Mouse (Mus musculus) B cell, adult 2 months (primary cell): ENCODE data around the gene Tnfrsf14.

Source experiments
- DNase-seq, 2 experiments: peaks; one replicate each; pipeline ENCODE4 v3.0.0; 2022

Tnfrsf14 gene

GRCm38 (mm10) chr4:154914252-154914651 lies 14.1 kb downstream of the Tnfrsf14 start:
- DNase-seq: no peak

GRCm38 (mm10) chr4:154913845-154914244 lies 14.5 kb downstream of the Tnfrsf14 start:
- DNase-seq: no peak

GRCm38 (mm10) chr4:154911644-154912043 lies 16.7 kb downstream of the Tnfrsf14 start:
- no peak for DNase-seq

- DNase-seq: no peak
Measured at GRCm38 (mm10) chr4:154910606-154911522, 17.5 kb downstream of the Tnfrsf14 start.

DNA sequence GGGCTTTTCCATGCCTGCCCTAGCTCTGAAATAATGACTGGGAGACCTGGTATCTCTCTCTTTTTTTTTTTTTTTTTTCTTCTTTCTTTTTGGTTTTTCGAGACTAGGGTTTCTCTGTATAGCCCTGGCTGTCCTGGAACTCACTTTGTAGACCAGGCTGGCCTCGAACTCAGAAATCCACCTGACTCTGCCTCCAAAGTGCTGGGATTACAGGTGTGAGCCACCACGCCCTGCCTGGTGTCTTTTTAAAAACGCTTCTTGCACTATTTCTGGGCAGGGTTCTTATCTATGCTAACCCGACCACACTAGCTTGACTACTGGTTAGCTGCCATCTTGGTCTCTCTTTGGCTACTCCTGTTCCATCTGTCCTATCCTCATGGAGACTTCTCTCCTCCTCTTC lies 19.9 kb downstream of the Tnfrsf14 start:
- DNase-seq: no peak

DNA sequence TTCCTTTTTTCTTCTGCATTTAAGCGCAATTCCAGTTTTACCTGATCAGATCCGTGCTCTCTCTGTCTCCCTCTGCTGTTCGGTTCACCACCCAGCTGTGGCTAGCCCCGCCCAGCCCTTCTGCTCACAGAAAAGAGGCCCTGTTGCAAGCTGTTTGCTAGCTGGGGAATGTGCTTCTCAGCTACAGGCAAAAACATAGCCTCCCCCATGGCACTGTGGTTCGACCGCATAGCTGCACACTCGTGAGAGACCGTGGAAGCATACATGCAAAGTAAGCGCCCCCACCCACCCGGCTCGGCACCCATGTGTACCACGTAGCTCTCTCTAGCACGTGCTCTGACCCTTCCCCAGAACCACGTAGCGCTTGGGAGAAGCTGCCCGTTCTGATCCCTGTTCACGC lies 20.5 kb downstream of the Tnfrsf14 start:
- DNase-seq: peak; percentile 69 to 72

DNA sequence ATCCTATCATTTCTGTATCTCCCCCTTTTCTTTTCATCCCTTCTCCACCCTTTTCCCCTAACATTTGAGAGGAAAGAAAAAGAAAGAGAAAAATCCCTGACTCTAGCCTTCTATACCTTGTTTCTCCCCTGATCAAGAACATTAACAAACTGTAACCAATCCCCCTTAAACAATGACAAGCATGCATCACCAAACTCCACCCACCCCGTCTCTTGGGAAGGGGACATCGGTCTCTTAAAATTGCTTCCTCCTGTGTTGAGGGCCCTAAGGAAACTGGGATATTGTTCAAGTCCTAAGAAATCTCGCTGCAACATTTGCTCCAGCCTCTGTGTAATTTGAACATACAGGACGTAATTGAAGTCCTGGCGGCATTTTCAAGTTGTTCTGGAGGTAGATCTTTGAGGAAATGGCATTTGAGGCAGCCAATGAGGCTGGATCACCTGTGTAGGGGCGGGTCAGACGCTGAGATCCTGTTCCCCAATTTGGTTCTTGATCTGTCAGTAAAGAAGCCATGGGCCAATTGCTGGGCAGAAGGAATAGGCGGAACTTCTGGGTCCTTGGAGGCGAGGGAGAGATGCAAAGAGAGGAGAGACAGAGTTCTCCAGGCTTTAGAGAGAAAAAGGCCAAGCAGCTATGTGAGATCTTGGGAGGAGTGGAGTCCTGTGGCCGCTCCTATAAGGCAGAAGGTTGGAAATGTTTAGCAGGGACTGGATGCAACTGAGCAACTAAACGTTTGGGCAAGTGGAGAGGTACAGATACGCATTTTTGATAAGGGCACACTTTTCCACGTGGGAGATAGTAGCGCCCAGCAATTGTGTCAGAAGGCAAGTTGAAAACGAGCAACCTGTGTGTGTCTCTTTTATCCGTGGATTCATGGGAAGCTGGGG lies 23.9 kb downstream of the Tnfrsf14 start:
- DNase-seq: peak; percentile 82 to 83

GRCm38 (mm10) chr4:154902371-154902770 lies 26.0 kb downstream of the Tnfrsf14 start:
- no peak for DNase-seq

DNA sequence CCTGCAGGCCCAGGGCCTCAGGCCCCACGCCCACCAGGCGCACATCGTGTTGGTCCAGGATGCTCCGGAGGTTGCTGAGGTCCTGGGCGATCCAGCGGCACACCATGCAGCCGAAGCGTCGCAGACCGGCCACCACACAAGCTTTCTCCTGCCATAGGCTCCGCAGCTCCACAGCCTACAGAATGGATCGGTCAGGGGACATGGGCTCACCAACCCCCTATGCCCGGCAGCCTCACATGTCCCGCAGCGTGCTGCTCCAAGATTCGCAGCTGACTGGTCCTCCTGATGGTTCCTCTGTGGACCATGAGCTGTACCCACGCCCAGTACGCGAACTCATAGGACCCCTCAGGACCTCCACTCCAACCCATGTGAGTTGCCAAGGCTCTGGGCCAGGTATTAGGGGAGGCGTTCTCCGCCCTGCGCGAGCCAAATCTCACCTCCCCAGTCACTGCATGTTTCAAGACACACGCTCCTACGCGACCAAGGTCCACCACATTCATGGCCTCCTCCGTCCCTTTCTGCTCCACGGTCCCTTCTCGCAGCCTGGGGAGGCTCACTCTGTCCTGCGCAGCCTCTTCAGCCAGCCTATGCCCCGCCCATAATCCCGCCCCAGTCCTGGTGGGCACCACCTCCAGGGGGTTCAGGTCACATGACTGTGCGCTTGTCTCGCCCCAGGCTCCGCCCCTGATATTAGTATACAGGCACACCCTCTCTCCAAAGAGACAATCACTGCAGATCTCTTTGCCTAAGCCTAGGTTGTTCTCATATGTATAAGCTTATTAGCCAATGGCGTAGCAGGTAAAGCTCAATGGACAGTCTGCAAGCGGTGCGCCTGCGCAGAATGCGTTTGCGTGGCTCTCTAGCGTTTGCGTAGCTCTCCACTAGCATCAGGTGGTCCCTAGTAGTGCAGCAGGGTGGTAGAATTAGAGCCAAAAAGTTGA lies 29.6 kb downstream of the Tnfrsf14 start, which contains the start of gene Fam213b:
Gene Fam213b, minus strand, starts transcription at position 630 of the 941 bp plus-strand sequence.
- peak; percentile 81 to 85 for DNase-seq

GRCm38 (mm10) chr4:154897676-154898465 lies 30.5 kb downstream of the Tnfrsf14 start:
- no peak for DNase-seq

- DNase-seq: no peak
Measured at GRCm38 (mm10) chr4:154895549-154895948, 32.8 kb downstream of the Tnfrsf14 start.

DNA sequence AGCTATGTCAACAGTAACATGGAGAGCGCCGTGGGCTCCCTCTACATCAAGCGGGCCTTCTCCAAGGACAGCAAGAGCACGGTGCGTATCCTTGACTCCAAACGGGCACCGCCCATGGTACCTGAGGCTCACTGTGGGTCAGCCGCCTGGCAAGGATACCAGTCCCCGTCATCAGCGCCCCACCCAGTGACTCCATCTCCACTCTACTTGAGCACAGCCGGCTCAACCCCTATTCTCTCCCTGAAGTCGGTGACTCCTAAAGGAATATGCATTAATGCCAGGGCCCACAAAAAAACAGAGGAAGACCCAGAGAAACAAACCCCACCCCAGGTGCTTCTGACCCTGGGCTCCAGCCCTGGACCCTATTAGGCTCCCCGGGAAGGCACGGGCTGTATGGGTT lies 37.5 kb downstream of the Tnfrsf14 start:
- DNase-seq: no peak

GRCm38 (mm10) chr4:154887593-154888250 lies 40.6 kb downstream of the Tnfrsf14 start:
- no peak for DNase-seq

- no peak for DNase-seq
Measured at GRCm38 (mm10) chr4:154886876-154887592, 41.3 kb downstream of the Tnfrsf14 start.

GRCm38 (mm10) chr4:154885416-154885815 lies 42.9 kb downstream of the Tnfrsf14 start:
- no peak for DNase-seq

GRCm38 (mm10) chr4:154882014-154882659 lies 46.2 kb downstream of the Tnfrsf14 start:
- DNase-seq: no peak

GRCm38 (mm10) chr4:154880730-154881129 lies 47.6 kb downstream of the Tnfrsf14 start:
- no peak for DNase-seq

DNA sequence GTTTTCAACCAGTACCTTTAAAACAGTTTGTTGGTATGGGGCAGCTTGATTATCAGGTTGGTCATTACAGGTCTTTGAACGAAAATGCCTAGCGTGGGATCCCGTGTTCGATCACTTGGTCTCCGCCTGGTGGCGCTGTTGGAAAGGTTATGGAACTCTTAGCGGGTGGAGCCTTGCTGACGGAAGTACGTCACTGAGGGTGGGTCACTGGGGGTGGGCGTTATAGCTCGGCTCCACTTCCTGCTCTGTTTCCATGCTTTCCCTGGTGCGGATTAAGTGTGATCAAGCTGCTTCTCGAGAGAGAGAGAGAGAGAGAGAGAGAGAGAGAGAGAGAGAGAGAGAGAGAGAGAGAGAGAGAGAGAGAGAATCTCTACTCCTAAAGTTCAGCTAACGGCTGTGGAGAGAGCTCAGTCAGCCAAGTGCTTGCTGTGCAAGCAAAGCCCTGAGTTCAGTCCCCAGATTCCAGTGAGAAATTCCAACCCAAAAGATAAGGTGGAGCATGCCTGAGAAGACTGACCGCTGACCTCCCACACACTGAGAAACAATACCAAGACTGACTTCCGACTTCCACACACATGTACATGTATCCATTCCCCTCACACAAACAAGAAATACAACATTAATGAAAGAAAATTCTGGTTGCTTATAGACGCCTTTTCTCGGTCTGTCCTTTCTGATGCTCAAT lies 50.4 kb downstream of the Tnfrsf14 start:
- peak; percentile 95 for DNase-seq

DNA sequence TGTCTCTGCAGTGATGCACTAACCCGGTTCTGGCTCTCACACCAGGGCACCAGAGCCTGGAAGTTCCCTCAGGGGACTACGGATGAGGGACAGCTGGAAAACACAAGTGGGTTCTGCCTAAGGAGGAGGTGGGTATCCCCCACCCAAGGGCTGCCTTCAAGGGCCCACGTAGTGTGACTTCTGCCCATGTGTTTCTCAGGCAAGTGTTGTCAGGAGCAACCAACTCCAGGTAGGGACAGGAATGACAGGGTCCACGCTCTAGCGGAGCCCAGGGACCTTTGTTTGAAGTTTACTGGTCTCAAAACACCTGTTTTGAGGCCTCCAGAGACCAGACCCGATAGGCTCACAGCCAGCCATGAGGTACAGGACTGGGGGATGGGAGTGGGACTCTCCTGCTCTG lies 55.2 kb downstream of the Tnfrsf14 start:
- DNase-seq: no peak
